ENCODE assay signal across 11 mouse cellular contexts in genomic region chr6:51677162-51677996, GRCm38 (mm10).
"Had no signal": no experiment of that assay in that cellular context is flagged by ENCODE, and none has a peak within 500 bp of the region (broad histone marks: within the 10 kb centered on the region; RNA-seq: fewer than 3 reads in every experiment).

No protein-coding gene starts in this region.

- DNase-seq: kidney, postnatal 36 days; lung, adult 18-20 months; lung, postnatal 36 days; right cerebral cortex, postnatal 14 days; thymus, postnatal 36 days had no signal

- H3K4me1 ChIP-seq: stomach, embryonic 15.5 days had no signal

- H3K9ac ChIP-seq: limb, embryonic 12.5 days; liver, embryonic 14.5 days; midbrain, embryonic 13.5 days; stomach, embryonic 15.5 days had no signal

- H3K4me2 ChIP-seq: limb, embryonic 12.5 days; midbrain, embryonic 13.5 days; stomach, embryonic 15.5 days had no signal

- H3K27ac ChIP-seq: kidney, postnatal 0 days; layer of hippocampus, adult 2 months; limb, embryonic 12.5 days; liver, embryonic 14.5 days; stomach, embryonic 15.5 days had no signal

- ATAC-seq: midbrain, embryonic 13.5 days had no signal

- H3K9me3 ChIP-seq: limb, embryonic 12.5 days; midbrain, embryonic 13.5 days; stomach, embryonic 15.5 days had no signal

- H3K36me3 ChIP-seq: limb, embryonic 12.5 days; midbrain, embryonic 13.5 days; stomach, embryonic 15.5 days had no signal

- H3K27me3 ChIP-seq: limb, embryonic 12.5 days; midbrain, embryonic 13.5 days; stomach, embryonic 15.5 days had no signal

- H3K4me3 ChIP-seq: layer of hippocampus, adult 2 months; limb, embryonic 12.5 days; midbrain, embryonic 13.5 days; stomach, embryonic 15.5 days had no signal
